Mouse (Mus musculus) thymus, adult 2 months (tissue): ENCODE measurements around the gene Tssk4.

Experiments
- CTCF ChIP-seq: fragments of 200-500 bp; IDR thresholded peaks from 2 replicates; pipeline ENCODE4 v1.5.1; 2012; ENCODE audit warnings: mild to moderate bottlenecking, control low read depth, low read length, moderate library complexity, borderline replicate concordance; ENCODE audit not compliant: control insufficient read depth, poor library complexity, insufficient read depth; ENCODE audit errors: extremely low read depth
- POLR2A ChIP-seq: fragments of 200-500 bp; IDR thresholded peaks from 2 replicates; pipeline ENCODE4 v1.6.1; 2012; ENCODE audit warnings: mild to moderate bottlenecking, low read length, control low read depth, moderate library complexity; ENCODE audit not compliant: control insufficient read depth, poor library complexity, insufficient read depth; ENCODE audit errors: extremely low read depth

DNA sequence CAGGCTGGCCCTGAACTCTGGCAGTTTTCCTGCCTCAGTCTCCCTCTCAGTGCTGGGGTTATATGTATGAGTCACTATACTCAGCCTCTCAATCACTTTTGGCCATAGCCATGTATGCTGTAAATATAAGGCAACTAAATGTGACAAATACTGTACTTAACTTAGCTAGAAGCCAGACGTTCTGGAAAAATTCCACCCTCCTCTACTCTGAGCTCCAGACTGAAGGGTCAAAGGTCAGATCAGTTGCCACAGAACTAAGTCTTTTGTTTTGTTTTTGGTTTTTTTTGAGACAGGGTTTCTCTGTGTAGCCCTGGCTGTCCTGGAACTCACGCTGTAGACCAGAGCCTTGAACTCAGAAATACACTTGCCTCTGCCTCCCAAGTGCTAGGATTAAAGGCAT, 34.1 kb upstream of the Tssk4 start:
- TF ChIP-seq CTCF, result no peak
- TF ChIP-seq POLR2A, result no peak
